Mouse (Mus musculus): ENCODE results near the gene Grhpr. TPM values are rescaled to one million over a fixed set of nuclear protein-coding genes. Genes with fewer than 3 reads are reported as not detected.

Grhpr gene
- total and polyA plus RNA-seq, 3 experiments, result 76.6 to 204 (median 107) TPM

DNA sequence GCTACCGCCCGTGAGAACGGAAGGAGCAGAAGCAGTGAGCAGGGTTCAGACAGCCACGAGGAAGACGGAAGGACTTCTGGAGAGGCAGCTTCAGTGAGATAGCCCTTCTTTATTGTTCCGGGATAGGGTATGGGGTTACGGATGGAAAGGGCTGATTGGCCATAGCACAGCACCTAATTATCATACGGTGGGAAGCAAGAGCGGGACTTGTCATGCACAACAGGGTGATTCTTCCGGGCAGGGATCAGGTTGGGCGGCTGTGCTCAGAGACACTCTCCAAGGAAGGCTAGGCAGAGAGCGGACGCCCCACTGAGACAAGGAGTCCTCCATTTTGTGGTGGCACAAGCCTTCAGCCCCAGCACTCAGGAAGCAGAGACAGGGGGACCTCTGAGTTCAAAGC, 22.0 kb upstream of the Grhpr start:
- no peak for DNase-seq (ENCODE audit: extremely low read depth)
- no peak for TF ChIP-seq EP300 (IDR thresholded peaks at IDR 0.05; ENCODE audit: low read length)
- TF ChIP-seq MXI1 (IDR thresholded peaks at IDR 0.05; ENCODE audit: low read depth, low read length), result no peak
- no peak for TF ChIP-seq ZMIZ1 (IDR thresholded peaks at IDR 0.05; ENCODE audit: low read depth, low read length)
- TF ChIP-seq BHLHE40 (IDR thresholded peaks at IDR 0.05; ENCODE audit: low read depth, low read length), result no peak
- no peak for TF ChIP-seq CHD1 (IDR thresholded peaks at IDR 0.05; ENCODE audit: low read depth, low read length)
- no peak for TF ChIP-seq TBP (conservative IDR thresholded peaks at IDR 0.05; ENCODE audit: low read depth, low read length)
- no peak for TF ChIP-seq SIN3A (IDR thresholded peaks at IDR 0.05; ENCODE audit: low read length)
- TF ChIP-seq CHD2 (IDR thresholded peaks at IDR 0.05; ENCODE audit: low read length), result no peak
- TF ChIP-seq MAZ (IDR thresholded peaks at IDR 0.05; ENCODE audit: low read depth, low read length), result no peak
- no peak for TF ChIP-seq MAFK (IDR thresholded peaks at IDR 0.05; ENCODE audit: insufficient replicate concordance, low read length)
- Histone ChIP-seq H3K4me1 (ENCODE audit: control insufficient read depth in 1 of 2, insufficient read depth in 2 of 2) (peaks cover 2 to 16% of the 10 kb centered on the region in 2 experiments; a peak in 3 of 4 replicates), H3K27me3 (replicated peaks) (no peaks in the 10 kb centered on the region), H3K4me3 (replicated peaks in 1 of 3; ENCODE audit: low read depth in 2 of 3, low read length in 2 of 3, poor library complexity in 1 of 3) (no peak overlapping the region), H3K79me2 (replicated peaks; ENCODE audit: control insufficient read depth, extremely low read depth, insufficient read depth, poor library complexity, severe bottlenecking) (no peaks in the 10 kb centered on the region), H3K27ac (ENCODE audit: insufficient read depth, low read depth) (no peak overlapping the region), H3K9ac (ENCODE audit: insufficient read depth, low read depth) (no peak overlapping the region), H3K9me3 (replicated peaks; ENCODE audit: low read length) (peaks cover 17% of the 10 kb centered on the region), H3K4me2 (ENCODE audit: insufficient read depth, low read depth, poor library complexity, severe bottlenecking) (no peak overlapping the region), H3K36me3 (replicated peaks in 1 of 2; ENCODE audit: control insufficient read depth in 1 of 2, insufficient read depth in 1 of 2, low read length in 1 of 2) (no peaks in the 10 kb centered on the region)
- in situ Hi-C loops (cut with MboI; ENCODE audit: low pct_ligation_motif_present, low pct_unique_long_range_greater_than_20kb, low sequenced_read_pairs) (no loop called here), dilution Hi-C loops (cut with MboI; ENCODE audit: extremely low pct_ligation_motif_present, extremely low pct_unique_long_range_greater_than_20kb, low sequenced_read_pairs) (no loop called here)

GRCm38 (mm10) chr4:44963156-44963555, 18.0 kb upstream of the Grhpr start:
- Histone ChIP-seq H3K9me3 (replicated peaks; ENCODE audit: low read length) (peaks cover 17% of the 10 kb centered on the region), H3K4me1 (ENCODE audit: control insufficient read depth in 1 of 2, insufficient read depth in 2 of 2) (peaks cover 31 to 49% of the 10 kb centered on the region in 2 experiments), H3K79me2 (replicated peaks; ENCODE audit: control insufficient read depth, extremely low read depth, insufficient read depth, poor library complexity, severe bottlenecking) (no peaks in the 10 kb centered on the region), H3K27me3 (replicated peaks) (no peaks in the 10 kb centered on the region), H3K4me2 (ENCODE audit: insufficient read depth, low read depth, poor library complexity, severe bottlenecking) (no peak overlapping the region), H3K27ac (ENCODE audit: insufficient read depth, low read depth) (no peak overlapping the region), H3K4me3 (replicated peaks in 1 of 3; ENCODE audit: low read depth in 2 of 3, low read length in 2 of 3, poor library complexity in 1 of 3) (no peak overlapping the region), H3K9ac (ENCODE audit: insufficient read depth, low read depth) (no peak overlapping the region), H3K36me3 (replicated peaks in 1 of 2; ENCODE audit: control insufficient read depth in 1 of 2, insufficient read depth in 1 of 2, low read length in 1 of 2) (no peaks in the 10 kb centered on the region)
- TF ChIP-seq MYC (IDR thresholded peaks at IDR 0.05; ENCODE audit: low read depth, low read length) (no peak), IRF4 (IDR thresholded peaks at IDR 0.05; ENCODE audit: low read depth, low read length) (no peak), PAX5 (IDR thresholded peaks at IDR 0.05; ENCODE audit: low read length) (no peak), HCFC1 (IDR thresholded peaks at IDR 0.05; ENCODE audit: low read depth, low read length) (no peak), JUND (conservative IDR thresholded peaks at IDR 0.05; ENCODE audit: low read depth, low read length) (no peak), MEF2A (IDR thresholded peaks at IDR 0.05; ENCODE audit: borderline replicate concordance, low read depth, low read length) (no peak), MAX (IDR thresholded peaks at IDR 0.05; ENCODE audit: low read length) (no peak), NELFE (IDR thresholded peaks at IDR 0.05; ENCODE audit: low read depth, low read length) (no peak), BHLHE40 (IDR thresholded peaks at IDR 0.05; ENCODE audit: low read depth, low read length) (no peak), CHD1 (IDR thresholded peaks at IDR 0.05; ENCODE audit: low read depth, low read length) (no peak), ZNF384 (IDR thresholded peaks at IDR 0.05; ENCODE audit: low read depth, low read length) (no peak), ZC3H11A (IDR thresholded peaks at IDR 0.05; ENCODE audit: low read depth, low read length) (no peak), MAFK (IDR thresholded peaks at IDR 0.05; ENCODE audit: insufficient replicate concordance, low read length) (no peak), UBTF (IDR thresholded peaks at IDR 0.05; ENCODE audit: low read depth, low read length) (no peak), SIN3A (IDR thresholded peaks at IDR 0.05; ENCODE audit: low read length) (no peak)
- in situ Hi-C loops (cut with MboI; ENCODE audit: low pct_ligation_motif_present, low pct_unique_long_range_greater_than_20kb, low sequenced_read_pairs), result no loop called here
- dilution Hi-C loops (cut with MboI; ENCODE audit: extremely low pct_ligation_motif_present, extremely low pct_unique_long_range_greater_than_20kb, low sequenced_read_pairs), result no loop called here
- DNase-seq (ENCODE audit: extremely low read depth), result no peak
